Mouse (Mus musculus): ENCODE measurements around the gene Angptl2.

DNA sequence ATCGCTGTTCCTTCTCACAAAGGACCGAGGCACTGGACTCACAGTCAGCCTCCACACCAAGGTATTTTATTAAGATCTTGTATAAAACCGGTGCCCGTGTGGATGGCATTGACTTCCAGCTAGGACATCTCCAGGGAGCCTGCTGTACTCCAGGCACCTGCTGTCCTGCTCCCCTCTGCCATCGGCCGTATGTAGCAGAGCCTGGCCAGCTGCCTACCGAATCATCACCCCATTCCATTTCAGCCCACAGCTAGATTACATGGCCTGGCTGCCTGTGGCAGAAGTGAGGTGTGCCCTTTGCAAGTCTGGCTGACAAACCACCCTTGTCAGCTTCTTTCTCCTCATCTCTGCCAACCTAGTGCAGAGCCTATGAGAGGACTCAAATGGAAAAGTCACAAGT, 42.2 kb upstream of the Angptl2 start:
- TF ChIP-seq CTCF (IDR thresholded peaks at IDR 0.05; ENCODE audit: control insufficient read depth, insufficient read depth, low read length) (no peak), POLR2A (IDR thresholded peaks at IDR 0.05; ENCODE audit: borderline replicate concordance, control insufficient read depth, low read depth, low read length) (no peak)
